Mouse (Mus musculus) intestine, embryonic 14.5 days (tissue): ENCODE measurements around the gene Akt2. TPM values are rescaled to one million over a fixed set of nuclear protein-coding genes. Genes with fewer than 3 reads are reported as not detected.

Experiments used
- ATAC-seq: fragments of 200-750 bp; cut with Nextera tagmentation; replicated peaks from 2 replicates; pipeline ENCODE4 v1.8.0; 2017; ENCODE audit warnings: low read depth, moderate number of reproducible peaks, moderate TSS enrichment, moderate library complexity; ENCODE audit not compliant: low FRiP score, low TSS enrichment
- DNase-seq: peaks from one replicate; pipeline ENCODE4 v3.0.0-alpha.2; 2018; ENCODE audit warnings: low spot score
- H3K27ac ChIP-seq: fragments of 300-500 bp; sonication (generic); 2 replicates; pipeline ENCODE4 v1.5.1; 2014; ENCODE audit warnings: low read depth, mild to moderate bottlenecking, control low read depth
- H3K27me3 ChIP-seq: fragments of 300-500 bp; sonication (generic); replicated peaks from 2 replicates; pipeline ENCODE4 v1.6.1; 2014; ENCODE audit warnings: low read length, control low read depth; ENCODE audit not compliant: control insufficient read depth, insufficient read depth
- H3K36me3 ChIP-seq: fragments of 300-500 bp; sonication (generic); 2 replicates; pipeline ENCODE4 v1.6.1; 2014; ENCODE audit warnings: low read length, control low read depth; ENCODE audit not compliant: control insufficient read depth, insufficient read depth
- H3K4me1 ChIP-seq: fragments of 300-500 bp; sonication (generic); replicated peaks from 2 replicates; pipeline ENCODE4 v1.6.1; 2014; ENCODE audit warnings: low read length, control low read depth, mixed read lengths; ENCODE audit not compliant: control insufficient read depth, insufficient read depth
- H3K4me2 ChIP-seq: fragments of 300-500 bp; sonication (generic); 2 replicates; pipeline ENCODE4 v1.6.1; 2014; ENCODE audit warnings: low read length
- H3K4me3 ChIP-seq: fragments of 300-500 bp; sonication (generic); 2 replicates; pipeline ENCODE4 v1.5.1; 2014; ENCODE audit warnings: low read depth, low read length, control low read depth, mixed read lengths
- H3K9ac ChIP-seq: fragments of 300-500 bp; sonication (generic); 2 replicates; pipeline ENCODE4 v1.6.1; 2014; ENCODE audit warnings: mild to moderate bottlenecking, low read length
- H3K9me3 ChIP-seq: fragments of 300-500 bp; sonication (generic); 2 replicates; pipeline ENCODE4 v1.6.1; 2016; ENCODE audit warnings: low read length, control low read depth; ENCODE audit not compliant: control insufficient read depth
- WGBS: fragments of 180-500 bp; shearing (Covaris S2); extraction: QIAGEN DNeasy Blood & Tissue Kit; methylation state at CpG from one replicate; pipeline ENCODE4 v1.1.7; 2014; 5-methylcytosine and 5-hydroxymethylcytosine counted together
- polyA plus RNA-seq: library from polyadenylated mRNA; unstranded; fragments of >200 nt; fragmentation: Nextera tagmentation; extraction: Ambion mirVana; gene quantifications from 2 replicates; pipeline ENCODE4 v1.2.1, GENCODE M21; 2014

Akt2 gene
- polyA plus RNA-seq, 1 experiment from 2014 or later: 83.4 TPM

DNA sequence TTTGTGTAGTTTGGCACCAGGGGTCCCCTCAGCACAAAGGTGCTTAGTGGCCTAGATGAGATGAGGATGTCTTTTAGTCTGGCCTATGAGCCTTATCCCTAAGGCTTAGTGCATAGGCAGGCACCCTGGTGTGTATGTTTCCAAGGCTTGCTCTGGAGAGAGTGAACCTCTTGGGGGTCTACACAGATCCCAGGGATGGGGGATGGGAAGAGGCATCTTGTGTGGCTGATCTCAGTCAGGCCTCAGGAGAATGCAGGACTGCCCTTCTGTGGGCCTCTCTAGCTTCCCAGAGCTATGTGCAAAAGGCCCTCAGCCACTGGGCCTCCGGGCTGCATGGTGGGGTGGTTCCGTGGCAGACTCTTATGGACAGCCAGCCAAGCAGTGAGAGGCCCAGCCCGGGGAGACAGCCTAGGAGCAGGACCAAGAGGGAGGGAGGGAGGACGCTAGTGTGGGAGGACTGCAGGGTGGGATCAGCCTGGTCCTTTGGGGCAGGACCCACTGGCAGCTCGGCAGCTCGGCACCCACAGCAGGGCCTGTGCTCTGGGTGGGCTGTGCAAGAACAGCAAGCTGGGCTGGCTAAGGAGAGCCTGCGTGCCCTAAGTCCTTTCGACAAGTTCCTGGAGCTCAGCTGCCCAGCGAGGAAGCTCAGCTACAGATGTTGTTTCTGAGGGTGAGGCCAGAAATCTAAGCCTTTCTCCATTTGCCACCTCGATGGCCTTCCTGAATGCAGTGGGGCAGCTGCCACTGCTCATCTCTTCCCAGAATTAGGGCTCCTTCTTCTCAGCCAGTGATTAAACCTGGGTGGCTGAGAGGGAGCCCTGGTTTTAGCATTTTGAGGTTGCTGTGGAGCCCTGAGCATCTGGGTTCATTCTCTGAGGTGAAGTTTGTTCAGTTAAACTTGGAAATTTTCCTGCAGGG lies 5.5 kb downstream of the Akt2 start:
- H3K27ac ChIP-seq: peak overlapping the region; percentile 73
- 0 out of 2 replicates have a peak, but pooled peaks cover 3% of the 10 kb centered on the region for H3K9me3 ChIP-seq
- WGBS: 37% methylated on average over 10 of the region's 10 CpGs
- no peaks in the 10 kb centered on the region for H3K36me3 ChIP-seq
- peak overlapping the region; percentile 2; the same call in 1 of the 2 replicates for H3K4me3 ChIP-seq
- DNase-seq (peak; percentile 56), ATAC-seq (no peak)
- H3K27me3 ChIP-seq: no peaks in the 10 kb centered on the region
- peaks cover 45% of the 10 kb centered on the region for H3K4me1 ChIP-seq
- H3K4me2 ChIP-seq: peak overlapping the region; percentile 18
- 0 out of 2 replicates have a peak overlapping the region, but pooled peaks have one; percentile 13 for H3K9ac ChIP-seq

DNA sequence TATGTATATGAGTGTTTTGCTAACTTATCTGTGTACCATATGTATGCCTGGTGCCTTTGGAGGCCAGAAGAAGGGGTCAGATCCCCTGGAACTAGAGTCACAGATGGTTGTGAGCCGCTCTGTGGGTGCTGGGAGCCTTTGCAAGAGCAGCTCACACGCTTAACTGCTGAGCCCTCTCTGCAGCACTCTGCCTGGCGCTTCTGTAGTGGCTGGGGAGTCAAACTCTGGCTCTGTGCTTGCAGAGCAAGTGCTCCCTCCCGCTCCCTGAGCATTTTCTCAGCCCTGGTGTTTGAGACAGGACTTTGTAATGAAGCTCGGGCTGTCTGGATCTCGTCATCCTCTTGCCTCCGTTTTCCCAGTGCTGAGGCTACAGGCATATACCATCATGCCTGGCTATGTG lies 6.7 kb downstream of the Akt2 start:
- Histone ChIP-seq H3K4me1 (peaks cover 46% of the 10 kb centered on the region), H3K9me3 (0 out of 2 replicates have a peak, but pooled peaks cover 3% of the 10 kb centered on the region), H3K4me3 (no peak overlapping the region), H3K27me3 (no peaks in the 10 kb centered on the region), H3K9ac (0 out of 2 replicates have a peak overlapping the region, but pooled peaks have one; percentile 7), H3K4me2 (peak overlapping the region; percentile 18; the same call in 1 of the 2 replicates), H3K36me3 (peaks cover 3% of the 10 kb centered on the region; the same call in 1 of the 2 replicates), H3K27ac (no peak overlapping the region)
- 43% methylated on average over 7 of the region's 7 CpGs for WGBS
- no peak for DNase-seq
- ATAC-seq: no peak

GRCm38 (mm10) chr7:27601628-27602027 lies 10.3 kb downstream of the Akt2 start:
- Histone ChIP-seq H3K4me1 (peaks cover 41% of the 10 kb centered on the region), H3K27ac (no peak overlapping the region), H3K27me3 (no peaks in the 10 kb centered on the region), H3K4me3 (no peak overlapping the region), H3K4me2 (no peak overlapping the region), H3K9ac (no peak overlapping the region), H3K36me3 (peaks cover 4% of the 10 kb centered on the region; the same call in 1 of the 2 replicates), H3K9me3 (no peaks in the 10 kb centered on the region)
- DNase-seq: no peak
- 64% methylated on average over 4 of the region's 4 CpGs for WGBS
- ATAC-seq: no peak

DNA sequence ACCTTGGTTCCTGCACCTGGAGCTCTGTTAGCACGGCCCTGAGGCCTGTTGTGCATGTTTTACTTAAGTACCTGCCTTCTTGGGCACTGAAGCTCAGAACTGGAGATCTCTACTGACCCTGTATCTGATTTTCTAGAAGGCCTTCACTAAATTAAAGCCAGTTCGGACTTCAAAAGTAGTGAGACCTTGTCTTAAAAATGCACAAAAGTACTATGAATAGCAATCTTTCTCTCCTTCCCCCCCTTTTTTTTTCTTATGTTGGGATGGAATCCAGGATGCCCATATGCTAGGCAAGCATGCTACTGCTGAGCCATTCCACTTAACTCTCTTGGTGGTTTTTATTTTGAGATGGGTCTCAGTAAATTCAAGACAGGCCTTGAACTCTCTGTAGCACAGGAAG lies 10.8 kb downstream of the Akt2 start:
- WGBS: 78% methylated on average over 2 of the region's 2 CpGs
- no peak overlapping the region for H3K27ac ChIP-seq
- H3K27me3 ChIP-seq: no peaks in the 10 kb centered on the region
- H3K36me3 ChIP-seq: peaks cover 4% of the 10 kb centered on the region; the same call in 1 of the 2 replicates
- H3K4me2 ChIP-seq: no peak overlapping the region
- no peak for DNase-seq
- H3K4me3 ChIP-seq: no peak overlapping the region
- ATAC-seq: no peak
- no peaks in the 10 kb centered on the region for H3K9me3 ChIP-seq
- H3K9ac ChIP-seq: no peak overlapping the region
- peaks cover 38% of the 10 kb centered on the region for H3K4me1 ChIP-seq

DNA sequence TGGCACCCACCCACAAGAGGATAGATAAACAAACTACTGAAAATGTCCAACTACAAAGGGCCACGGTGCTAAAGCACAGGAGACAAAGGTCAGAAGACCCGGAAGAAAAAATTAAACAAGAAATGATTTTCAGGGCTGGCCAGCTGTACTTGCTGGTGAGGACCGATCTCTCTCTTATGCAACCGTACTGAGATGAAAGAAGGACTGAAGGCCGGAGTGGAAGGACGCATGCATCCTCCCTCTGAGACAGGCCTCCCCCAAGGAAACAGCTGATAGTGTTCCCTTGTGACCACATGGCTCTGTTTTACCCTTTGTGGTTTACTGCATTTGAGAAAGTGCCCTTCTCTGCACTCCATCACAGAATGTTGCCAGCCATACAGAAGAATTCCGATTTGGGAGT lies 11.5 kb downstream of the Akt2 start:
- H3K4me1 ChIP-seq: peaks cover 31% of the 10 kb centered on the region
- H3K4me3 ChIP-seq: no peak overlapping the region
- H3K9me3 ChIP-seq: no peaks in the 10 kb centered on the region
- DNase-seq: no peak
- H3K4me2 ChIP-seq: no peak overlapping the region
- H3K27me3 ChIP-seq: no peaks in the 10 kb centered on the region
- no peak overlapping the region for H3K27ac ChIP-seq
- WGBS: 73% methylated on average over 7 of the region's 7 CpGs
- no peak overlapping the region for H3K9ac ChIP-seq
- ATAC-seq: no peak
- H3K36me3 ChIP-seq: peaks cover 4% of the 10 kb centered on the region; the same call in 1 of the 2 replicates

DNA sequence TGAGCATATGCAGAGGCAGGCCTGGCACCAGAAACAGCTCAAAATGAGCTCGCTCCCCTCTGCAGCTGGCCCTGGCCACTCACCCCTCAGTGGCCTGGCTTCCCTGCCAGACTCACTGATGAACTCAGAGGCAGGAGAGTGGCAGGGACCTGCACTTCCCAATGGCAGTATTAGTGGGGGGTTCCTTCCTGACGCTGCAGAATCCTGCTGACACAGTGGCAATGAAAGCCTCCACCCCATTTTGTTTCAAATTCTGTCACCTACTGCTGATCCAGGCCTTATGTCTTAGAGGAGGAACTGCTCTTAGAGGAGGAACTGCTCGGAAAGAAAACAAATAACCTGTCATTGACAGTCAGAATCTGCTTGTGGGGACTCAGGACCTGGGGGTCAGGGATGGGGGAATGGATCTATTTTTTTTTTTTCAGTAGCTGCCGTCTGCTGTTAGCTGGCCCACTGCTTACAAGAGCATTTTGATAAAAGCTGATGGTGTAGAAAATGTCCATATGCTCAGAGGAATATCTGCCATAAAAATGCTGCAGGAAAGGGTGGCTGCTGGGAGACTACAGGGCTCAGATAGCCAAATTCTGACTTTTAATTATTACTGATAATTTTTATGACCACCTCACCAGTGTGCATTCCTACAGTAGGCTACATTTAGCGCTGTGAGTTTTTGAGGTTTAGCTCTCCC lies 13.5 kb downstream of the Akt2 start:
- Histone ChIP-seq H3K27me3 (no peaks in the 10 kb centered on the region), H3K9me3 (no peaks in the 10 kb centered on the region), H3K36me3 (peaks cover 20% of the 10 kb centered on the region), H3K4me2 (no peak overlapping the region), H3K4me3 (no peak overlapping the region), H3K4me1 (peaks cover 27% of the 10 kb centered on the region), H3K9ac (no peak overlapping the region), H3K27ac (no peak overlapping the region)
- no peak for DNase-seq
- no peak for ATAC-seq
- whole genome bisulfite sequencing: 40% methylated on average over 5 of the region's 5 CpGs

DNA sequence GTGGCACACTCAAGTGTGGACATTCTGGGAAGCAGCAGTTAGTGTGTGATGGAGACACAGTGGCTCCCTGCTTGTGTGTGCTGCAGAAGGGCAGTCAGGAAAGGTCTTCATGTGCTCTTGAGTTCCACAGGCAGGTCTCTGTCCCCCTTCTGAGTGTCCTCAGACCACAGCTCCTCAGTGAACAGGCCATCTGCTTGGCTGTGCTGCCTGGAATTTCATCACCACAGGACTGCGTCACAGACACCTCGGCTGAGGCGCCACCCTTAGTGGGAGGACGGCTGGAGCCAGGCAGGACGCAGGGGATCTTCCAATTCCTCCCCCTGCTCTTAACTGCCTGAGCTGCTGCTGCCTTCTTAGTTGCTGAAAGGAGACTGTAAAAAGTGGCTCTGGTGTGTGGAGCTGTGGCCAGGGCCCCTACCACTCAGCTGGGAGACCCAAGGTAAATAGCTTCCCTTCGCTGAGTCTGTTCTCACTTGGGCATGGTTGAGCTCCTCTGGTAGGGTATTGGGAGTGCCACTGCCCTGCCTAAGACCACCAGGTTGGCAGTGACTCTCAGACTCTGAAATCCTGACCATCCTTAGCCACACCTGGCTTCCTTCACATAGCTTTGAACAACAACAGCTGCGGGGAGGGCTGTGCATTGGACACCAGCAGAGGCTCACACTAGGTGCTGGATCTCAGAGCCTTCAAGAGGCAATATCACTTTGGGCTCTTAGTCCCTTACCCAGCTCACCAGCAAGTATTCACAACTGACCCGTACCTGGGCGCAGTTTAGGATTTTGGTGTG lies 14.3 kb downstream of the Akt2 start:
- no peak overlapping the region for H3K4me2 ChIP-seq
- H3K27ac ChIP-seq: no peak overlapping the region
- H3K4me3 ChIP-seq: no peak overlapping the region
- H3K27me3 ChIP-seq: no peaks in the 10 kb centered on the region
- H3K36me3 ChIP-seq: peaks cover 26% of the 10 kb centered on the region
- H3K9me3 ChIP-seq: no peaks in the 10 kb centered on the region
- H3K4me1 ChIP-seq: peaks cover 22% of the 10 kb centered on the region
- H3K9ac ChIP-seq: no peak overlapping the region
- ATAC-seq (no peak), DNase-seq (no peak)
- WGBS: 65% methylated on average over 9 of the region's 9 CpGs
